Mouse (Mus musculus) embryo, embryonic 10.5 days (tissue): ENCODE results near the gene Grap2.

Experiments
- DNase-seq: peaks from one replicate; pipeline ENCODE4 v3.0.0-alpha.2; 2015; ENCODE audit warnings: low spot score

Grap2 gene

DNA sequence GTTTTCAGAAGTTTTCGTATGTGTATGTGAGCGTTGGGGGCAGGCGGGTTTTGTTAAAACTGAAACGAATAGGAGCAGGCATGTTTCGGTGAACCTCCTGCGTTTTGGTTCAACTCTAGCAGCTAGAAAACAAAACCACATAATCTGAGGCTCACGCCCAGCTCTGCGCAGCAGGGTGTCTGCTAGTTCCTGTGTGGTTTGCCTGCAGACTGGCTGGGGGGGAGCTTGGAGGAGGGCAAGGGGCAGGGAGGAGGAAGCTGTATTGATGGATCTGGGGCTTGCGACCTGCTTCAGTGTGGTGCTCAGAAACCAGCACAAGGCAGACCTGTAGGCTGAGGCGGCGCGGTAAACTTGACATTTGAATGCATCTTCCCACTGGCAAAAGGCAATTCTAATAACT lies at the start of gene Grap2:
Gene Grap2 (plus strand): TSS at position 304 of the 400 bp plus-strand sequence.
- DNase-seq, result no peak

DNA sequence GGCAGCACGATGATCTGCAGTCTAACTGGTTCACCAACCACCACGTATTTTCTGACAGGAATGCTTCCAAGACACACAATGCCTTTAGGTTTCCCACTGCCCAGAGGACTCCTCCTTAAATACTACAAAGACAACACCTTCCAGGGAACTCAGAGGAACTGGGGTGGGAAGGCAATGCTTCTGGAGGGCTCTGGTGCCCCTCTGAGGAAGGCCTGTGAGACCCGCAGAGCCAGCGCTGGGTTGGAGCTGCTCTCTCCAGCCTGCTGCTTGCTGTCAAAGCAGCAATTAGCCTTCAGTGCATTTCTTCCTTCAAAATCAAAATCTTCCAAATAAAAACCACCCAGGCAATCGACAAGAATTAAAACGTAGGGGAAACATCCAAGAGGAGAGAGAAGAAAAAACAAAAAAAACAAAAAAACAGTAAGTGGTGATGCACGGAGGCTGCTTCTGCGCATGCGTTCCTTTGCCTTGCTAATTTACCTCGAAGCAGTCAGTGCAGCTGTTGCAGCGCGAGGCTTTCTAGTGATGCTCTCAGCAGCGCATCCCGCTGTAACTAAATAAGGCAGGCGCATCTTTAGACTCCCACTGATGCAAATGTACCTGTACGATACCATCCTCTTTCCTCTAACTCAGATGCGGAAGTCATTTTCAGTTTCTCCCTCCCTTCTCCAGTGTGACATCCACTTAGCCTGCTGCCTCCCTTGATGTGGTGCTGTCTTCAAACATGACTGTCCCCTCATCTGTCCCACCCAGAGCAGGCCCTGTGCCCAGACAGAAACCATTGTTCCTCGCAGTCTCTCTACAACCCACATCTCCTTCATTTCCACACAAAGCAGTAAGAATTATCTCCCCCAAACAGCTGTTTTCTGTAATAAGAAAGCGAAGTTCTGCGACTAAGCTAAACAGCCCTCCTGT lies 42.2 kb upstream of the Grap2 start:
- peak; percentile 54 for DNase-seq

DNA sequence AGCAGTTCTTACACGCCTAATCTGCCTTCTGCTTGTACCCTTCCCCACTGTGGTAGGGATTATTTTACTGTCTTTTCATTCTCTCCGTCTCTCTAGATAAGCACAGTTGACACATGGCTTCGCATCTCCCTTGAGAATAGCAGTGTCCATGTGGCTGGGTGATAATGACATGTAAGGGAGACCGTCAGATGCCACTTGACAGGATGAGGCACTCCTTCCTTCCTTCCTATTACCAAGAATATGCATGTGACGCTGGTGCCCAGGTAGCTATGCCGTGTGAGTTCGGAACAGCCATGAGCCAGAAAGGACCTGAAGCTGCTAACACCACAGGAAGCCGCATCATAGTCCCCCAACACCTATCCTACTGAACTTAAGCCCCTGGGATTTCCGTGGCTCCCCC lies 41.4 kb upstream of the Grap2 start:
- DNase-seq, result no peak

DNA sequence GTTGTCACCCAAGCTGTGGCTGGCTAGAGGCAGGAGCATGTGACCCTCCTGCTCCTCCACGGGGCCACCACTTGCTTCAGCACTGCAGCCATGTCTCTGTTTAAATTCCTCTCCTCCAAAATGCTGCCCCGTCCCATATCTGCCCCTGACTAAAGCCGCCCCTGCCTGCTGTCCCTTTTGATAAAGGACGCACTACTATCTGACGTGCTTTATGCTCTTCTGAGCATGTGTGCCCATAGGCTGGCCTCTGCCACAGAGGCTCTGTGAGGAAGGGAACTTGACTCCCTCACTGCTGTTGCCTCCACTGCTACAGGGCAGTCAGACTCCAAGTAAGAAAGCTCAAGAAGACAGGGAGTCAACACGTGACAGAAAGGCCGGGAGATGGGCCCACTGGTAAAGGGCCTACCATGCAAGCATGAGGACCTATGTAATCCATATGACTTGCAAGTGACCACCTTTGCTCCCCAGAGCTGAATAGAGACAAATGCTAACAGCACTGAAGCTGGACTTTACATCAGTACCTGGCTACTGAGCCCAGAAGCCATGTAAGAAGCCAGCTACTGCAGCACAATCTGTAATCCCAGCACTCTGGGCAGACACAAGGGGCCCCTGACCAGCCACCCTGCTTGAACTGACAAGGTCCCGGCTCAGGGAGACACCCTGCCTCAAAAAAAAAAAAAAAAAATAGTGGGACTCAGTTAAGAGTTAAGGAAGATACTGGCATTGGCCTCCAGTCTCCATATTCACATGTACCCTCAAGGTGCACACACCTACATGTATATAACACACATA lies 39.9 kb upstream of the Grap2 start:
- no peak for DNase-seq

DNA sequence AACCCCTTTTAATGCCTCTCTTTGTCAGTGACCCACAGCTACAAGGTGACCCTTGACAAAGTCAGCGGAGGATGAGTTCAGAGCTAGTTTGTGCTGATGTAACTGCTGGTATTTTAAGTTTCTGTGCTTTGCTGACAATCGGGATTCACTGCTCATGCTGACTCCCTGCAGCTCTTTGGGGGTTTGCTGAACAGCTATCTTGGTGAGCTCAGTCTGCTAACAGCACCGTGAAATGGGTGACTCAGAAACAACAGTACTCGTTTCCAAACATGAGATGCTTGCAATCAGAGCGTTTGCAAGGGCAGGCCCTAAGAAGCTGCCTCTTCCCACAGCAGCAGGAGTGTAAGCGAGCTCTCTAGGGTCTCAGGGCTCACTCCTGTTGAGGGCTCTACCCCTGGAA lies 39.1 kb upstream of the Grap2 start:
- DNase-seq, result no peak

GRCm38 (mm10) chr15:80536051-80536450 lies 36.3 kb upstream of the Grap2 start:
- DNase-seq, result no peak

DNA sequence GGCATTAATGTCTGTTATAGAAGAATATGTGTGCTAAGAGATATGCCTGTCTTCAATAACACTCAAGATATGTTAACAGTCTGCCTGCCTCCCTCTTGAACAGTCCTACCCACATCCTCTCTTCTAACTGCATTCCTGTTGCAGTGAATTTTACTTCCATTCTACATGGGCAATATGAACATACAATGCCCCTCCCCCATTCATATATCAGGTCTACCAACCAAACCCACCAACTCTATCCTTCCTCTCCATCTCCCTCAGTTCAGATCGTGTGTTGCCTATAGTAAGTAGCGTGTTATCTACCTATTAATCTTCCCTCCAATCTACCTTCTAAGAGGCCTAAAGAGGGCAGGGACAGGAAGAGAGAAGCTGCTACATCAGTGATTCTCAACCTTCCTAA lies 34.3 kb upstream of the Grap2 start:
- DNase-seq, result no peak

- DNase-seq, result no peak
Observed at GRCm38 (mm10) chr15:80538671-80539340, 33.6 kb upstream of the Grap2 start.

GRCm38 (mm10) chr15:80544115-80544514 lies 28.3 kb upstream of the Grap2 start:
- no peak for DNase-seq

- DNase-seq, result no peak
Observed at GRCm38 (mm10) chr15:80545430-80545829, 27.0 kb upstream of the Grap2 start.

GRCm38 (mm10) chr15:80554860-80555822 lies 17.3 kb upstream of the Grap2 start:
- DNase-seq, result no peak

- no peak for DNase-seq
Observed at GRCm38 (mm10) chr15:80556021-80556420, 16.4 kb upstream of the Grap2 start.

- DNase-seq, result no peak
Observed at GRCm38 (mm10) chr15:80557745-80558144, 14.6 kb upstream of the Grap2 start.

DNA sequence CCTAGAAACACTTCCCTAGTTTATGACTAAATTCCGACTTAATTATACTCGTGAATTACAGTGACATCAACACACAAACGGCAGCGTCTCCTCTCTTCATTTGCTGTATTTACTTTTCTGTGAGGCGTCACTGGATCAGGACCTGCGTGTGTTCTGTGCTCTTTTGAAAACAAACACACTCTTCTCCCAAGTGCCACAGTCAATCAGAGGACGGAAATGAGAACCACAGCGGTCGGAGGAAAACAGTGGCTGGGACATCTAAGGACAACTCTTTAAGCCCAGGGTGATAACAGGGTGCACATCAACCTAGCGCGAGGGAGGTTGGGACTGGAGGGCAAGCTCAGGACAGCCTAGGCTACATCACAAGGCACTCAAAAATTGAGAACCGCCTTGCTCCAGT lies 12.9 kb upstream of the Grap2 start:
- DNase-seq, result no peak

DNA sequence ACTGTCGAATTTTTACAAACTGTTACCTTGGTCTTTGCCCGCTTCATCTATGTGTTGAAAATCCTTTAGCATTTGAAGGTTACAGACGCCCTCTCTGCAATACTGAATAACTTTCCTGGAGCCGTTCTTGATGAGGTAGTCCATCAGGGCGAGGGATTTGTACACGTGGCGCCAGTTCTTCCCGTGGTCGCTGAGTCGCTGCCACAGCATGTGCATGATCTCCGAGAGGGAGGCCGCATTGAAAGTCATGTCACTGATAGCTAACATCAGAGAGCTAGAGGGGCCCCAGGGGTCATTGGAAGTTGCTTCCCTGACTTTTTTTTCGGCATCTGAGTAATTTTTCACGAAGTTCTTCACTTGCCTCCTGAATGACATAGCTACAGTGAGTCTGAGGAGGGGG lies 12.4 kb upstream of the Grap2 start:
- DNase-seq, result peak; percentile 19

DNA sequence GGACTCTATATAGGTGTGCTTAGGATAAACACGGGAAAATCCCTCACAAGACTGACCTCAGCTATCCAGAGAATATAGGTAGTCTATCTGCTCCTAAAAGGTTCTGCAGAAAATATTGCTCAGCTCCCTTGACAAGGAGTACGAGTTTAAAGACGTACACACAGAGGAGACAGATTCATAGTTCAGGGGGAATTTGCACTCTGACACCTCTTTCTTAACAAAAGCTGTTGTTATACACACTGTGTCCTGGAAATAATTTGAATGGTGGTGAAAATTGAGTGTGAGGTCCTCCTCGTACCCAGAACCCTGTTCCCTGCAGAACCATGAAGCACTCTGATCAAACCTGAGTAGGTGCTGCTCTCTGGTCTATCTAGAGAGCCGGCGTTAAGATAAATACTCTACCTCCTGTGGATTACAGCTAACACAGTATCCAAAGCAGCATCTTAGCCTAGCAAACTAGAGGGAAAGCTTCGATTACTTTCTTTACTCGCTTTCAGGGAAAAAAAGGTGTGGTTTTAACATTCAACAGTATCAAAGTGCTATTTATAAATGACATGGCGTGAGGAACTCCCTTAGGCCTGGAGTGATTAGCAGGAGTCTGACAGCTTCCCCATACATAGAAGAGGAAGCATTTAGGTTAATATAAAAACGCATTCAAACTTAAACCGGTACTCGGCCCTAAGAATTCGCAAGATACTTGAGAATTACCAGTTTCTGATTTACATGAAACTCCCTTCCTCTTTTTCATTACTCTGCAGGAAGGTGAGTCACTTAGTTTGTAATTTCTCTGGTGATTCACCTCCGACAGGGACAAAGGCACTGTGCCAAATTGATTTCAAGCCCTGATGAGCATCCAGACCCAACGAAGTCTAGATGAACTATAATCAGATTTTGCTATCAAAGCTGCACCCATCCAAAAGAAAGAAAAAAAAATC lies 11.5 kb upstream of the Grap2 start:
- no peak for DNase-seq

DNA sequence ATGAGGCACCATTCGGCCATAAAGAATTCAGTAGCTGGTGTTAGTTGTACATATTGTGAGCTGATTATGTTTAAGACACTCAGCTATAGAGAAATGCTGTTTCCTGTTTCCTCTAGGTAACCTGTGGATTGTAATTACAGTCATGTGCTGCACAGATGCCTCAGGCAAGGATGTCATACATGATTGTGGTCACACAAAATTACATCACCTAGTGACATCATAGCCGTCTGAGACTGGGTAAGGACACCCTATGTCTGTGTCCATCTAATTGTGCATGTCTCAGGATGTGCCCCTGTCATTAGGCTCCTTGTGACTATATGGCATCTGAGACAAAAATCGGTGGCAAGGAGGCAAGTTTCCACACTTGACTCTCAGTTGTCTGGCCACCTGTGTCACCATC lies 9.9 kb upstream of the Grap2 start:
- no peak for DNase-seq

DNA sequence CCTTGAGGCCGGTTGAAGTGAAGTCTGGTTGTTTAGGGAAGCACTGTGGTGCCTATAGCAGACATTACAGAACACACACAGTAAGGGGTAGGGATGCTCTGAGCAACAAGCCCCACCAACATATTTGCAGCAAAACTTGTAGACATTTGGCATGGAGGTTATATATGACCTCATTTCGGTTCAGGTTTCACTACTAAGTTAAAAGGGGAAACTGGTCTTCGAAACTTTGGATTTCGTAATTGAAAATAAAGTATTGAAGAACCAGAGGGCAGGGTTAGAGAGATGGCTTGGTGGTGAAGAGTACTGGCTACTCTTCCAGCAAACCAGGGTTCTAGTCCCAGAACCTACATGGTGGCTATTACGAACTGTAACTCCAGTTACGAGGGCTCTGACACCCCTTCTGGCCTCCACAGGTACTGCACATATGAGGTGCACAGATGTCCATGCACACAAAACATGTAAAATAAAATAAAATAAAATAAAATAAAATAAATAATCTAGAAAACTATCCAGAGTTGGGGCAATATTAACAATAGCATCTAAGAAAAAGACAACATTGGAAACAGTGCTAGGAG lies 8.7 kb upstream of the Grap2 start:
- no peak for DNase-seq

GRCm38 (mm10) chr15:80565106-80565665 lies 7.2 kb upstream of the Grap2 start, which contains the start of gene Enthd1:
Gene Enthd1 (minus strand): TSS chr15:80565156.
- no peak for DNase-seq

- no peak for DNase-seq
Observed at GRCm38 (mm10) chr15:80566696-80567095, 5.7 kb upstream of the Grap2 start.
